ENCODE assay signal across 23 mouse cellular contexts in the genomic region with DNA sequence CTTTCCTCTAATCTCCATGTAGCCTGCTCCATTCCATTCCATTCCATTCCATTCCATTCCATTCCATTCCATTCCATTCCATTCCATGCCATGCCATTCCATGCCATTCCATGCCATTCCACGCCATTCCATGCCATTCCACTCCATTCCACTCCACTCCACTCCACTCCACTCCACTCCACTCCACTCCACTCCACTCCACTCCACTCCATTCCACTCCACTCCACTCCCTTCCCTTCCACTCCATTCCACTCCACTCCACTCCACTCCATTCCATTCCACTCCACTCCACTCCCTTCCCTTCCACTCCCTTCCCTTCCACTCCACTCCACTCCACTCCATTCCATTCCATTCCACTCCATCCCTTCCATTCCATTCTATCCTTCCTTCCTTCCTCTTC.
DNase-seq lines count a peak whose midpoint lies in the region; ATAC-seq and TF ChIP-seq lines count a peak whose summit lies in the region.
"Had no signal": no experiment of that assay in that cellular context is flagged by ENCODE, and none has a peak within 500 bp of the region (broad histone marks: within the 10 kb centered on the region; RNA-seq: fewer than 3 reads in every experiment).

No protein-coding gene starts in this region.

- H3K36me3 ChIP-seq in neural tube, embryonic 15.5 days, result no peaks in the 10 kb centered on the region
- H3K36me3 ChIP-seq in ES-E14 (ENCODE audit: control insufficient read depth, insufficient read depth, low read length, poor library complexity, severe bottlenecking), result no peaks in the 10 kb centered on the region
- H3K36me3 ChIP-seq: embryonic facial prominence, embryonic 13.5 days; embryonic facial prominence, embryonic 15.5 days; forebrain, embryonic 10.5 days; forebrain, embryonic 12.5 days had no signal

- no peak for ATAC-seq in neural tube, embryonic 15.5 days (ENCODE audit: low FRiP score)
- ATAC-seq: CD4-positive, CD25-positive, alpha-beta regulatory T cell, adult 4 months; forebrain, embryonic 14.5 days; forebrain, embryonic 16.5 days had no signal

- H3K9ac ChIP-seq in neural tube, embryonic 15.5 days (replicated peaks), result no peak overlapping the region
- H3K9ac ChIP-seq in ES-E14 (ENCODE audit: insufficient read depth, low read depth, low read length, poor library complexity, severe bottlenecking), result peak overlapping the region; percentile 70; the same call in 1 of the 2 replicates
- H3K9ac ChIP-seq: embryonic facial prominence, embryonic 13.5 days; embryonic facial prominence, embryonic 15.5 days; forebrain, embryonic 12.5 days had no signal

- no peak overlapping the region for H3K27ac ChIP-seq in neural tube, embryonic 15.5 days (replicated peaks)
- H3K27ac ChIP-seq in ES-E14 (ENCODE audit: insufficient read depth, low read depth, low read length, poor library complexity, severe bottlenecking), result no peak overlapping the region
- H3K27ac ChIP-seq: embryonic facial prominence, embryonic 13.5 days; embryonic facial prominence, embryonic 15.5 days; forebrain, embryonic 10.5 days; forebrain, embryonic 12.5 days had no signal

- in situ Hi-C loops in ES-E14 (cut with MboI; ENCODE audit: low sequenced_read_pairs in 2 of 2, unreplicated experiment in 2 of 2), result no loop called here

- H3K4me3 ChIP-seq in neural tube, embryonic 15.5 days (replicated peaks), result no peak overlapping the region
- peak overlapping the region in 1 of 2 experiments; percentile 4; a peak in 1 of 4 replicates for H3K4me3 ChIP-seq in ES-E14 (ENCODE audit: insufficient read depth in 1 of 2, low read depth in 1 of 2, low read length in 2 of 2, poor library complexity in 1 of 2, severe bottlenecking in 1 of 2)
- H3K4me3 ChIP-seq: embryonic facial prominence, embryonic 13.5 days; embryonic facial prominence, embryonic 15.5 days; erythroblast, embryonic 14.5 days; forebrain, embryonic 10.5 days; forebrain, embryonic 12.5 days had no signal

- 87% methylated on average over 1 of the region's 1 CpGs for WGBS in neural tube, embryonic 15.5 days

- DNase-seq in neural tube, embryonic 10.5 days (ENCODE audit: extremely low spot score, low spot score), result peak; percentile 0
- DNase-seq in ES-E14 (ENCODE audit: low read depth, low spot score), result no peak
- DNase-seq in adrenal gland, postnatal 36 days, result no peak
- no peak for DNase-seq in thymus, postnatal 0 days (ENCODE audit: low spot score)
- DNase-seq: adrenal gland, adult 2 months; adrenal gland, postnatal 10 days; adrenal gland, postnatal 25 days; B cell, adult 2 months; cerebellum, adult 11-12 months; cerebellum, adult 2 months; cerebellum, adult 9-10 months; cerebellum, postnatal 10 days; cerebellum, postnatal 25 days; embryo, embryonic 11 days had no signal

- H3K27me3 ChIP-seq in neural tube, embryonic 15.5 days (replicated peaks), result no peaks in the 10 kb centered on the region
- H3K27me3 ChIP-seq: embryonic facial prominence, embryonic 13.5 days; embryonic facial prominence, embryonic 15.5 days; forebrain, embryonic 12.5 days had no signal

- no peaks in the 10 kb centered on the region for H3K9me3 ChIP-seq in neural tube, embryonic 15.5 days (replicated peaks)
- no peaks in the 10 kb centered on the region for H3K9me3 ChIP-seq in ES-E14 (ENCODE audit: control insufficient read depth, insufficient read depth, low read depth, low read length)
- H3K9me3 ChIP-seq: embryonic facial prominence, embryonic 13.5 days; embryonic facial prominence, embryonic 15.5 days; forebrain, embryonic 10.5 days; forebrain, embryonic 12.5 days had no signal

- no peak overlapping the region for H3K4me2 ChIP-seq in neural tube, embryonic 15.5 days
- H3K4me2 ChIP-seq: embryonic facial prominence, embryonic 13.5 days; embryonic facial prominence, embryonic 15.5 days; forebrain, embryonic 12.5 days had no signal

- H3K4me1 ChIP-seq in neural tube, embryonic 15.5 days, result no peaks in the 10 kb centered on the region
- no peaks in the 10 kb centered on the region for H3K4me1 ChIP-seq in ES-E14 (ENCODE audit: control insufficient read depth in 2 of 2, insufficient read depth in 2 of 2, low read length in 2 of 2, poor library complexity in 1 of 2)
- H3K4me1 ChIP-seq: embryonic facial prominence, embryonic 13.5 days; embryonic facial prominence, embryonic 15.5 days; forebrain, embryonic 10.5 days; forebrain, embryonic 12.5 days had no signal

TF ChIP-seq in ES-E14, 5 proteins besides CTCF, POLR2A, EP300 and RAD21:
- TF ChIP-seq ZC3H11A (IDR thresholded peaks at IDR 0.05; ENCODE audit: borderline replicate concordance, low read depth, low read length) (no peak), ZNF384 (IDR thresholded peaks at IDR 0.05; ENCODE audit: low read depth, low read length) (no peak), CHD2 (IDR thresholded peaks at IDR 0.05; ENCODE audit: low read depth, low read length) (no peak), MAFK (IDR thresholded peaks at IDR 0.05; ENCODE audit: insufficient read depth, low read depth, low read length) (no peak), HCFC1 (IDR thresholded peaks at IDR 0.05; ENCODE audit: borderline replicate concordance, insufficient read depth, low read length) (no peak)
TF ChIP-seq in ES-E14: peak in this region for 0.
